Mouse (Mus musculus) heart, adult 2 months (tissue): ENCODE measurements at regions not wholly inside any gene's neighbourhood (a gene's known extent, or its start where the extent isn't known, plus 50 kb on each side); places are given as distances from the start of the nearest gene placed in this dataset.

Experiments used
- DNase-seq, 2 experiments: peaks; one replicate each; pipeline ENCODE4 v3.0.0; 2021
- H3K27ac ChIP-seq: fragments of 200-600 bp; 2 replicates; pipeline ENCODE4 v1.8.1; 2022
- H3K27me3 ChIP-seq: fragments of 200-500 bp; 2 replicates; pipeline ENCODE4 v1.6.1; 2012; ENCODE audit warnings: mild to moderate bottlenecking, low read length, inconsistent platforms, mixed read lengths; ENCODE audit not compliant: control insufficient read depth, insufficient read depth
- H3K36me3 ChIP-seq: fragments of 200-500 bp; 2 replicates; pipeline ENCODE4 v1.6.1; 2012; ENCODE audit warnings: low read length, inconsistent platforms; ENCODE audit not compliant: control insufficient read depth, insufficient read depth
- H3K4me1 ChIP-seq: fragments of 200-500 bp; 2 replicates; pipeline ENCODE4 v1.6.1; 2011; ENCODE audit warnings: low read length; ENCODE audit not compliant: control insufficient read depth, insufficient read depth
- H3K4me3 ChIP-seq: fragments of 200-600 bp; 2 replicates; pipeline ENCODE4 v1.8.1; 2022
- H3K79me2 ChIP-seq: fragments of 200-500 bp; replicated peaks from 2 replicates; pipeline ENCODE4 v1.6.1; 2012; ENCODE audit warnings: mild to moderate bottlenecking, inconsistent platforms, low read length, moderate library complexity, mixed read lengths; ENCODE audit not compliant: control insufficient read depth, insufficient read depth
- H3K9ac ChIP-seq: fragments of 200-500 bp; 2 replicates; pipeline ENCODE4 v1.6.1; 2012; ENCODE audit warnings: low read depth, mild to moderate bottlenecking, control low read depth, inconsistent platforms, low read length, mixed read lengths
- CTCF ChIP-seq: fragments of 200-600 bp; IDR thresholded peaks from 2 replicates; pipeline ENCODE4 v1.8.1; 2022; ENCODE audit warnings: antibody characterized with exemption, mild to moderate bottlenecking, moderate library complexity
- EP300 ChIP-seq: fragments of 200-500 bp; IDR thresholded peaks from 2 replicates; pipeline ENCODE4 v1.6.1; 2011; ENCODE audit warnings: low read depth, low read length, control low read depth; ENCODE audit not compliant: insufficient read depth
- POLR2A ChIP-seq: fragments of 200-500 bp; IDR thresholded peaks from 2 replicates; pipeline ENCODE4 v1.6.1; 2011; ENCODE audit warnings: mild to moderate bottlenecking, low read depth, low read length, control low read depth; ENCODE audit not compliant: insufficient read depth
- WGBS: fragments of 180-500 bp; shearing (Covaris S2); methylation state at CpG from one replicate; pipeline ENCODE4 v1.1.7; 2018; 5-methylcytosine and 5-hydroxymethylcytosine counted together
- intact Hi-C: fragments of 180-260 bp; cut with DNase I; formaldehyde crosslinking; loops from one replicate; pipeline ENCODE4 v1.15.1; 2025

GRCm38 (mm10) chr7:69578958-69579810 lies 787.4 kb downstream of the Nr2f2 start:
- no peak overlapping the region for H3K4me3 ChIP-seq
- H3K27ac ChIP-seq, result no peak overlapping the region
- WGBS, result 65% methylated on average over 18 of the region's 18 CpGs
- H3K36me3 ChIP-seq, result no peaks in the 10 kb centered on the region
- TF ChIP-seq POLR2A (no peak), EP300 (no peak), CTCF (no peak)
- intact Hi-C loops, result no loop called here
- no peaks in the 10 kb centered on the region for H3K4me1 ChIP-seq
- no peak overlapping the region for H3K9ac ChIP-seq
- no peak for DNase-seq
- no peaks in the 10 kb centered on the region for H3K79me2 ChIP-seq
- H3K27me3 ChIP-seq, result no peaks in the 10 kb centered on the region

GRCm38 (mm10) chr7:69577754-69578153 lies 788.8 kb downstream of the Nr2f2 start:
- Histone ChIP-seq H3K9ac (no peak overlapping the region), H3K36me3 (no peaks in the 10 kb centered on the region), H3K27me3 (no peaks in the 10 kb centered on the region), H3K27ac (no peak overlapping the region), H3K79me2 (no peaks in the 10 kb centered on the region), H3K4me3 (no peak overlapping the region), H3K4me1 (no peaks in the 10 kb centered on the region)
- TF ChIP-seq EP300, result no peak
- TF ChIP-seq POLR2A, result no peak
- no peak for TF ChIP-seq CTCF
- WGBS, result 75% methylated on average over 6 of the region's 6 CpGs
- intact Hi-C loops, result no loop called here
- no peak for DNase-seq

- no peaks in the 10 kb centered on the region for H3K4me1 ChIP-seq
- no peak overlapping the region for H3K4me3 ChIP-seq
- H3K79me2 ChIP-seq, result no peaks in the 10 kb centered on the region
- intact Hi-C loops, result no loop called here
- no peak overlapping the region for H3K27ac ChIP-seq
- 74% methylated on average over 6 of the region's 6 CpGs for WGBS
- H3K9ac ChIP-seq, result no peak overlapping the region
- TF ChIP-seq POLR2A (no peak), CTCF (no peak), EP300 (no peak)
- no peaks in the 10 kb centered on the region for H3K36me3 ChIP-seq
- DNase-seq, result no peak
- no peaks in the 10 kb centered on the region for H3K27me3 ChIP-seq
These were observed 789.9 kb downstream of the Nr2f2 start for GRCm38 (mm10) chr7:69576596-69576995.

GRCm38 (mm10) chr7:69573730-69574129 lies 792.8 kb downstream of the Nr2f2 start:
- no peaks in the 10 kb centered on the region for H3K27me3 ChIP-seq
- WGBS, result 65% methylated on average over 5 of the region's 5 CpGs
- no peaks in the 10 kb centered on the region for H3K36me3 ChIP-seq
- intact Hi-C loops, result no loop called here
- H3K4me1 ChIP-seq, result no peaks in the 10 kb centered on the region
- H3K9ac ChIP-seq, result no peak overlapping the region
- TF ChIP-seq EP300, result no peak
- no peak overlapping the region for H3K27ac ChIP-seq
- DNase-seq, result no peak
- no peak overlapping the region for H3K4me3 ChIP-seq
- no peaks in the 10 kb centered on the region for H3K79me2 ChIP-seq

- intact Hi-C loops, result no loop called here
- no peak for TF ChIP-seq POLR2A
- no peak for TF ChIP-seq EP300
- no peak for TF ChIP-seq CTCF
- WGBS, result 70% methylated on average over 7 of the region's 7 CpGs
- Histone ChIP-seq H3K36me3 (no peaks in the 10 kb centered on the region), H3K4me1 (no peaks in the 10 kb centered on the region), H3K27me3 (no peaks in the 10 kb centered on the region), H3K27ac (no peak overlapping the region), H3K4me3 (no peak overlapping the region), H3K79me2 (no peaks in the 10 kb centered on the region), H3K9ac (no peak overlapping the region)
- DNase-seq, result no peak
These were observed 793.7 kb downstream of the Nr2f2 start for GRCm38 (mm10) chr7:69572626-69573394.

GRCm38 (mm10) chr7:69566949-69567348 lies 799.6 kb downstream of the Nr2f2 start:
- intact Hi-C loops, result no loop called here
- WGBS, result 70% methylated on average over 4 of the region's 4 CpGs

More at GRCm38 (mm10) chr7:69566949-69567348, 799.6 kb downstream of the Nr2f2 start:
- H3K9ac ChIP-seq, result no peak overlapping the region
- H3K36me3 ChIP-seq, result no peaks in the 10 kb centered on the region
- no peak for DNase-seq
- TF ChIP-seq CTCF, result no peak
- TF ChIP-seq EP300, result no peak
- TF ChIP-seq POLR2A, result no peak
- H3K4me1 ChIP-seq, result no peaks in the 10 kb centered on the region
- H3K27ac ChIP-seq, result no peak overlapping the region
- H3K4me3 ChIP-seq, result no peak overlapping the region
- H3K27me3 ChIP-seq, result no peaks in the 10 kb centered on the region
- H3K79me2 ChIP-seq, result no peaks in the 10 kb centered on the region
